Mouse (Mus musculus) embryonic stem cell, embryonic (primary cell): Measurements from ENCODE around the gene St7l.

ENCODE experiments used
- CTCF ChIA-PET, 4 experiments: fragments of 300-600 bp in 2 of 4; fragments of 350-600 bp in 2 of 4; sonication (Branson Sonifier 250); formaldehyde crosslinking; loops; one replicate each; lab custom pipeline; 2022; ENCODE audit warnings: inconsistent platforms in 2 of 4; lab: Charles Lee
- POLR2A ChIA-PET, 4 experiments: fragments of 300-600 bp in 2 of 4; fragments of 350-600 bp in 2 of 4; sonication (Branson Sonifier 250); formaldehyde crosslinking; loops; one replicate each; lab custom pipeline; 2022; ENCODE audit warnings: antibody characterized with exemption in 4 of 4, inconsistent platforms in 1 of 4; lab: Charles Lee

Gene St7l

GRCm38 (mm10) chr3:104863786-104864650 is at the start of gene St7l, which contains the start of gene Capza1:
Gene St7l, plus strand, starts transcription at chr3:104864005.
Gene Capza1, minus strand, starts transcription at chr3:104864505.
- ChIA-PET CTCF (interaction anchor here in 3 of 4 experiments (0.6 to 2.1 kb wide), 9 partner anchors 9 to 195 kb away, joined by 3 to 6 read pairs (median 4); no protein-coding TSS in a partner anchor), POLR2A (interaction anchor here (0.7 to 3.4 kb wide), 65 partner anchors 8 to 588 kb away, joined by 3 to 40 read pairs (median 4); partner anchors contain the start of genes Mov10 (in 3 of the 4), Ppm1j (in 2 of the 4), Slc16a1 (in 2 of the 4) and Cttnbp2nl (in 1 of the 4))

DNA sequence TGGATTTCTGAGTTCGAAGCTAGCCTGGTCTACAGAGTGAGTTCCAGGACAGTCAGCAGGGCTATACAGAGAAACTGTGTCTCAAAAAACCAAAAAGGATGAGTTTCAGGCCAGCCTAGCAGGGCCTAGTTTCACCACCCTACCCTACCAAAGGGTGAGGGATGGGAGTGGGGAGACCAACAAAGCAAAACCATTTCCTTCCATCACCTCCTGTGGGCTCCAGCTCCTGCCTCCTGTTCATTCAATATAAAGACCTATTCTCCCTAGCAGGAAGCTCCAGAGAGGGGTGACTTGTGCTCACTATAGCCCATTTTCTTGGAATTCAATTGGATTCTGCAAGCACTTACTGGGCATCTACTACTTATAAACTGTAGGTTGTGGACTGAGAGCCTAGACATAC is 49.1 kb upstream of the St7l start:
- ChIA-PET CTCF (interaction anchor here (1.0 to 2.3 kb wide), 9 partner anchors 26 to 244 kb away, joined by 3 to 17 read pairs (median 5); partner anchors contain the start of gene Rhoc (in 1 of the 4)), POLR2A (interaction anchor here (0.5 to 6.1 kb wide), 40 partner anchors 9 to 1611 kb away, joined by 3 to 62 read pairs (median 6); partner anchors contain the start of genes Capza1 (in 3 of the 4), Fam19a3 (in 3 of the 4), Ppm1j (in 3 of the 4) and Rhoc (in 2 of the 4))

DNA sequence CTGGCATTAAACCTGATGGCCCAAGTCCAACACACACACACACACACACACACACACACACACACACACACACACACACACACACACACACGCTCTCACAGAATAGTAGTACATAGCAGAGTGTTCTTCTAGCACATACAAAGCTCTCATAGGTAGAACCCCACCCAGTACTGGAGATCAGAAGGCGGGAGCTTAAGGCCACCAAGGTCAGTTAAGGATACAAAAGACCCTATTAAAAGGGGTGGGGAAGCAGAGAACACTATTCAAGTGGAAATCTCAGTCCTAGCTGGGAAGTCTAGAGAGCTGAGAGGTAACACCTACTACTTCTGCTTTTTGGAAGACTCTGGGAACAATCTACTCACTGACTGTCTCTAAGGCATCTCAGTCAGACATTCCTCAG is 48.5 kb upstream of the St7l start:
- ChIA-PET POLR2A (interaction anchor here (0.5 to 6.1 kb wide), 60 partner anchors 8 to 1612 kb away, joined by 3 to 62 read pairs (median 5); partner anchors contain the start of genes Capza1 (in 4 of the 4), Fam19a3 (in 3 of the 4), Ppm1j (in 3 of the 4) and St7l (in 3 of the 4)), CTCF (interaction anchor here (0.6 to 2.3 kb wide), 15 partner anchors 10 to 244 kb away, joined by 3 to 17 read pairs (median 4); partner anchors contain the start of genes Fam19a3 (in 1 of the 4) and Rhoc (in 1 of the 4))

DNA sequence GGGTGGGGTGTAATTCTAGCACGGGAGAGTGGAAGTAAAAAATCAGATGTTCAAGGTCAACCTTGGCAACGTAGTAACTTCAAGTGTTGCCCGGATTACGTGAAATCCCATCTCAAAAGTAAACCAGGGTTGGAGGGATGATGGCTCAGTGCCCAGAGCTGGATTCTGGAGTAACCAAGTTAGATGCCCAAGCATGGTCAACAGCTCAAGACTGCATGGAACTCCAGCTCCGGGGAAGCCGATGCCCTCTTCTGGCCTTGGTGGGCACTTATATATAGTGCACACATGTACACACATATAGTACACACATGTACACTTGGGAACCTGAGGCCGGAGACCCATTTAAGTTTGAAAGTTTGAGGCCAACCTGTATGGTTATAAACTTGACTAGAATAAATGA is 47.7 kb upstream of the St7l start:
- CTCF ChIA-PET: interaction anchor here in 3 of 4 experiments (0.6 to 2.3 kb wide), 9 partner anchors 27 to 102 kb away, joined by 3 to 17 read pairs (median 5); partner anchors contain the start of genes Fam19a3 (in 1 of the 3) and Rhoc (in 1 of the 3)
- POLR2A ChIA-PET: interaction anchor here (0.7 to 6.1 kb wide), 39 partner anchors 9 to 609 kb away, joined by 3 to 62 read pairs (median 6); partner anchors contain the start of genes Capza1 (in 3 of the 4), Ppm1j (in 3 of the 4), Rhoc (in 3 of the 4) and Fam19a3 (in 2 of the 4)

DNA sequence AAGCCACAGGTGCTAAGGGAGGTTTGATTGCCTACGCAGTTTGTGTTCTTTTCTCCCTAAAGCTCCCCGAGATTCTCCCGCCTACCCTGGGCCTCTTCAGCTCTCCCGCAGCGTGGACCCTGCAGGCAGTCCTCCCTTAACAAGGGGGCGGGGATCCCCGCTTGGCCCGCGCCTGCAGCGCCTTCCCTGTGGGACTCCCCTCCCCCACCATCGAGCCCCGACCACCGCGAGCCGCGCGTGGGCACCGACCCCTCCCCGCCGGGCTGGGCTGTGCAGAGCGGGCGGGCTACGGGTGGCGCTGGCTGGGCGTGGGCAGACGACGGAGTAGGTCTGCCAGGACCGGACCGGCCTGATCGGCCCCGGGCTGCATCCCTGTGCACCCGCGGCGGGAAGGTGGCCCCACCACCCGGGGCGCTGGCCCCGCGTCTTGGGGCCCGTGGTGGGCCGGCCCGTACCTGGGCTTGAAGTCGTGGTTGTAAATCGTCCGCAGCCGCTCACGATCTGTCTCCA is 46.3 kb upstream of the St7l start:
- ChIA-PET POLR2A (interaction anchor here in 3 of 4 experiments (0.8 to 6.1 kb wide), 30 partner anchors 10 to 363 kb away, joined by 3 to 62 read pairs (median 4); partner anchors contain the start of genes Capza1 (in 3 of the 3), Rhoc (in 3 of the 3) and St7l (in 2 of the 3)), CTCF (interaction anchor here in 2 of 4 experiments (1.5 kb wide), 2 partner anchors 29 to 59 kb away, joined by 3 to 7 read pairs; partner anchors contain the start of gene Rhoc (in 1 of the 2))

DNA sequence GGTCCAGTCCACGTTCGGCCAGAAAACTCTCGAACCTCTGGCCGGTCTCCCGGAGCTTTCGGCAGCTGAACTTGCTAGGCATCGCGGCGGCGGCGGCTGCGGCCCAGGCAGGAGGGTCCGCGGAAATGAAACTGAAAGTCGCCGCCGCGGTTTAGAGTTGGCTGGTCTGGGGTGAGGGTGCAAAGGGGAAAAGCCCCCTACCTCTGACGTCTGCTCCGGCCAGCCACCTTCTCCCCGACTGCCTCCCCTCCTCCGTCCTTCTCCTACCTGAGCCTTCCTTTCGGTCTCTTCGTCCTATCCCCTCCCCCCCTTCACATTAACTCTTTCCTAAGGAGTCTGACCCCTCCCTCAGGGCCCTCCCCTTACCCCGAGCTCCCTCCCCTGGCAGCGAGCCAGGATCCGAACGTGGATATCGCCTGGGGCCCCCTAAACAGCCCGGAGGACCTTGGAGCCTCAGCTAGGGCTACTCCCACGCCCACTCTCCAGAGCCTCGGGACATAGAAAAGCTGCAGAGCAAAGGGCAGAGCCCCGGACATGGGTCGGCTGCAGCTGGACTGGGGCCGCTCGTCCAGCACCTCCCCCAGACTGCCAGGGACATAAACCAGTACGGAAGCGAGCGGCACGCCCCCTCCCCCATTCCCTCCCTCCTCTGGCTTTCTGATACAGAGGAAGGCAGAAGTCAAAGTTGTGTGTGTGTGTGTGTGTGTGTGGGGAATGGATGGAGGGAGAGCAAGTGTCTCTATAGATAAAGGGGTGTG is 45.6 kb upstream of the St7l start, which contains the start of gene Mov10:
Mov10 (minus strand) TSS at position 573 of the 758 bp plus-strand sequence.
- CTCF ChIA-PET: interaction anchor here in 2 of 4 experiments (0.6 to 1.5 kb wide), 6 partner anchors 29 to 673 kb away, joined by 3 to 7 read pairs (median 3); partner anchors contain the start of gene Rhoc (in 2 of the 2)

DNA sequence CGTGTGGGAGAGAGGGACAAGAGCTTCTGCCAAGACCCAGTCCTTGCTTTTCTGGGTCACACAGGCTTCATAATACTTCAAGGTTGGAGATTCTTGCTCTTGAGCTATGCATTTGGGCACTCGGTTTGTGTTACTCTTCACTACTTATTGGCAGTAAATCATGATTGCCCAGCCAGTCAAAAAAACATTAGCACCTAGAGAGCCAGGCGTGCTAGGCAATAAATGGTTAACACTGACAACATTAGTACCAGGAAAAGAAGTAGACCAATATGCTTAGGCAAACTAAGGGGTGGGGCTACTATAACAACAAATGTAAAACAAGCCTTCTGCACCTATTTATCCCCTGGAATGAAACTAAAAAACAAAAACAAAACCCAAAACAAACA is 45.1 kb upstream of the St7l start:
- ChIA-PET POLR2A (interaction anchor here (0.6 to 6.1 kb wide), 36 partner anchors 9 to 308 kb away, joined by 3 to 62 read pairs (median 4); partner anchors contain the start of genes Capza1 (in 3 of the 4), Rhoc (in 3 of the 4) and St7l (in 2 of the 4)), CTCF (interaction anchor here in 2 of 4 experiments (0.6 to 1.5 kb wide), 6 partner anchors 30 to 672 kb away, joined by 3 to 7 read pairs (median 3); partner anchors contain the start of gene Rhoc (in 2 of the 2))

More for the DNA sequence above, 45.6 kb upstream of the St7l start, which contains the start of gene Mov10:
- POLR2A ChIA-PET: interaction anchor here (0.6 to 6.1 kb wide), 39 partner anchors 9 to 307 kb away, joined by 3 to 62 read pairs (median 4); partner anchors contain the start of genes Capza1 (in 3 of the 4), Rhoc (in 3 of the 4) and St7l (in 2 of the 4)

- ChIA-PET CTCF (no interaction called here), POLR2A (interaction anchor here in 2 of 4 experiments (1.0 to 2.5 kb wide), 6 partner anchors 9 to 44 kb away, joined by 4 to 7 read pairs (median 6); partner anchors contain the start of genes Capza1 (in 1 of the 2), Rhoc (in 1 of the 2) and St7l (in 1 of the 2))
Observed at GRCm38 (mm10) chr3:104820426-104820825, 43.4 kb upstream of the St7l start.

GRCm38 (mm10) chr3:104822413-104822812 is 41.4 kb upstream of the St7l start:
- ChIA-PET POLR2A (interaction anchor here in 1 of 4 experiments (0.8 to 2.1 kb wide), 5 partner anchors 25 to 101 kb away, joined by 3 to 5 read pairs (median 3); no protein-coding TSS in a partner anchor), CTCF (interaction anchor here in 1 of 4 experiments (0.8 kb wide), 1 partner anchor 57 kb away, joined by 3 read pairs; no protein-coding TSS in a partner anchor)

DNA sequence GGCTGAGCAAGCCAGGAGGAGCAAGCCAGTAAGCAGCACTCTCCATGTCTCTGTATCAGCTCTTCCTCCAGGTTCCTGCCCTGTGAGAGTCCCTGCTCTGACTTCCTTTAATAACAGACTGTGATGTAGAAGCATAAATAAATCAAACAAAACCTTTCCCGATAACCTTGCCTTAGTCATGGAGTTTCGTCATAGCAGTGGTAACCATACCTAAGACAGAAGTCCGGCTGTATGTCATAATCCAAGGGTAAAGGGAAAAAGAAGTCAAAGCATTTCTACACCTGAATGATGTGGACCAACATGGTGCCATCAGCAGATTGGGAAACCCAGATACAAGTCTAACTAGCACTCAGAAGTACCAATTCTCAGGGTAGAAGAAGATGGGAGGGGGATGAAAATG is 28.0 kb upstream of the St7l start:
- ChIA-PET POLR2A (interaction anchor here in 2 of 4 experiments (1.5 kb wide), 2 partner anchors 17 to 29 kb away, joined by 3 to 6 read pairs; partner anchors contain the start of genes Capza1 (in 1 of the 2) and Mov10 (in 1 of the 2)), CTCF (no interaction called here)

GRCm38 (mm10) chr3:104841049-104841448 is 22.8 kb upstream of the St7l start:
- CTCF ChIA-PET: interaction anchor here in 1 of 4 experiments (1.1 kb wide), 1 partner anchor 126 kb away, joined by 4 read pairs; no protein-coding TSS in a partner anchor

DNA sequence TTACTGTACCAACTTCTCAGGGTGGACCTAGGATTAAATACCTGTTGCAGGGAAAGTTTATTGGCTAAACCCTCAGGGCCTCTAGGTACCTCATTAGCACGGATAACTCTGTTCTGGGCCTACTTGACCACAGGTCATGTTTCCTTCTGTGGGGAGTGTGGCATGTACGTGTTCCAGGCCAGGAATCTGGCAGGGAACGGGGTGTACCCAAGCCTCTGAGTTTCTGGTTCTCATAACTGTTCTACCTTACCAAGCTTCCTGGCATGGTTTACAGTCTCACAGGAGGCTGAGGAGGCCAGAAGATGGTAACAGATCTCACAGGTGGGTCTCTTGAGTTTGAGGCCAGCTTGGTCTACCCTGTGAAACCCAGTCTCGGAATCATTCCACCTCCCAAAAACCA is 17.2 kb upstream of the St7l start:
- POLR2A ChIA-PET: interaction anchor here in 3 of 4 experiments (0.6 to 2.5 kb wide), 14 partner anchors 8 to 60 kb away, joined by 3 to 7 read pairs (median 4); partner anchors contain the start of genes Capza1 (in 1 of the 3), Mov10 (in 1 of the 3) and St7l (in 1 of the 3)
- CTCF ChIA-PET: no interaction called here

More at GRCm38 (mm10) chr3:104841049-104841448, 22.8 kb upstream of the St7l start:
- POLR2A ChIA-PET: interaction anchor here in 2 of 4 experiments (0.6 to 1.0 kb wide), 4 partner anchors 9 to 438 kb away, joined by 3 to 4 read pairs (median 3); partner anchors contain the start of genes Cttnbp2nl (in 1 of the 2) and Mov10 (in 1 of the 2)

- POLR2A ChIA-PET: interaction anchor here in 3 of 4 experiments (0.5 to 3.2 kb wide), 12 partner anchors 9 to 73 kb away, joined by 3 to 30 read pairs (median 4); partner anchors contain the start of genes Capza1 (in 2 of the 3), St7l (in 2 of the 3) and Fam19a3 (in 1 of the 3)
- CTCF ChIA-PET: interaction anchor here in 1 of 4 experiments (1.1 kb wide), 1 partner anchor 10 kb away, joined by 4 read pairs; the partner anchor contains the start of genes Capza1 and St7l
Observed at GRCm38 (mm10) chr3:104854465-104854864, 9.3 kb upstream of the St7l start.

DNA sequence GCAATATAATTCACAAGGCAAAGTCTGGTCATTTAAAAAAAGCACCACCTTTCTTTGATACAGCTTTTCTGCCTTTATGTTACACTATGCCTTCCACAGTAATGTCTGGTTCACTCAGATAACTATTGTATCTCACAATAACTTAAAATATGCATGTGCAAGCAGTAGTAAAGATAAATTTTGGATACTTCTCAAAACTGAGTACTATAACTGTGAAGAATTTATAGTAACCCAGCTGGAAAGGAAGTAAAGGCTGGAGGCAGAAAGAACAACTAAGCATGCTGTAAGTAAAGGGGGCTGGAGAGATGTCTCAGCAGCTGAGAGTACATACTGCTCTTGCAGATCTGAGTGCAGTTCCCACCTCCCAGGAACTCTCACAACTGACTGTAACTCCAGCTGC is 8.9 kb upstream of the St7l start:
- POLR2A ChIA-PET: interaction anchor here in 3 of 4 experiments (0.5 to 3.2 kb wide), 12 partner anchors 9 to 73 kb away, joined by 3 to 30 read pairs (median 5); partner anchors contain the start of genes Capza1 (in 2 of the 3), St7l (in 2 of the 3), Fam19a3 (in 1 of the 3) and Mov10 (in 1 of the 3)
- CTCF ChIA-PET: interaction anchor here in 2 of 4 experiments (0.6 to 1.1 kb wide), 2 partner anchors 9 to 65 kb away, joined by 4 read pairs; partner anchors contain the start of genes Capza1 (in 1 of the 2) and St7l (in 1 of the 2)

- ChIA-PET CTCF (interaction anchor here in 1 of 4 experiments (1.2 kb wide), 1 partner anchor 67 kb away, joined by 6 read pairs; the partner anchor contains the start of gene Rhoc), POLR2A (interaction anchor here in 2 of 4 experiments (0.6 to 3.2 kb wide), 15 partner anchors 8 to 258 kb away, joined by 3 to 30 read pairs (median 5); partner anchors contain the start of genes Capza1 (in 2 of the 2), St7l (in 2 of the 2), Mov10 (in 1 of the 2) and Rhoc (in 1 of the 2))
Observed at GRCm38 (mm10) chr3:104856106-104856505, 7.7 kb upstream of the St7l start.
